Mouse (Mus musculus) kidney, adult 2 months (tissue): ENCODE measurements around the gene Glcci1.

Experiments
- CTCF ChIP-seq: fragments of 200-500 bp; conservative IDR thresholded peaks from 2 replicates; pipeline ENCODE4 v1.5.1; 2011; ENCODE audit warnings: low read depth, mild to moderate bottlenecking, control low read depth, low read length, moderate library complexity, mixed read lengths; ENCODE audit not compliant: insufficient read depth, insufficient read length
- POLR2A ChIP-seq: fragments of 200-500 bp; IDR thresholded peaks from one replicate; pipeline ENCODE4 v1.6.1; 2011; ENCODE audit warnings: low read depth, low read length, control low read depth

GRCm38 (mm10) chr6:8632701-8633100 is 123.3 kb downstream of the Glcci1 start:
- no peak for TF ChIP-seq CTCF
- no peak for TF ChIP-seq POLR2A
